Mouse (Mus musculus): ENCODE results near the gene Slx1b. TPM values are rescaled to one million over a fixed set of nuclear protein-coding genes. Genes with fewer than 3 reads are reported as not detected.
"Not testable (repeated sequence)": the region's sequence is repeated elsewhere in the genome, so short reads cannot be mapped to it uniquely, and the experiment has no call there.

Gene Slx1b
- polyA plus RNA-seq, 1 experiment from 2014 or later, result 8.8 TPM

GRCm38 (mm10) chr7:126645708-126646107 is 49.9 kb downstream of the Slx1b start:
- H3K27me3 ChIP-seq (ENCODE audit: control insufficient read depth, insufficient read depth, low read length), result no peaks in the 10 kb centered on the region
- H3K4me2 ChIP-seq (ENCODE audit: low read depth, severe bottlenecking), result no peak overlapping the region
- no peak overlapping the region for H3K27ac ChIP-seq (replicated peaks; ENCODE audit: low read depth, low read length)
- no peaks in the 10 kb centered on the region for H3K9me3 ChIP-seq (ENCODE audit: control insufficient read depth, low read length)
- no peak for DNase-seq (ENCODE audit: low spot score)
- 46% methylated on average over 5 of the region's 5 CpGs for WGBS
- ATAC-seq (ENCODE audit: insufficient number of reproducible peaks, low FRiP score, low TSS enrichment, low read depth), result no peak
- peaks cover 4% of the 10 kb centered on the region; the same call in 1 of the 2 replicates for H3K4me1 ChIP-seq (ENCODE audit: control insufficient read depth, insufficient read depth, low read length)
- H3K9ac ChIP-seq (ENCODE audit: low read length), result no peak overlapping the region
- H3K36me3 ChIP-seq (ENCODE audit: control insufficient read depth, insufficient read depth, low read length), result no peaks in the 10 kb centered on the region
- no peak overlapping the region for H3K4me3 ChIP-seq (ENCODE audit: low read depth, low read length)

- H3K27me3 ChIP-seq (ENCODE audit: control insufficient read depth, insufficient read depth, low read length), result no peaks in the 10 kb centered on the region
- DNase-seq (ENCODE audit: low spot score) (no peak), ATAC-seq (ENCODE audit: insufficient number of reproducible peaks, low FRiP score, low TSS enrichment, low read depth) (no peak)
- peaks cover 2% of the 10 kb centered on the region; the same call in 1 of the 2 replicates for H3K4me1 ChIP-seq (ENCODE audit: control insufficient read depth, insufficient read depth, low read length)
- no peak overlapping the region for H3K27ac ChIP-seq (replicated peaks; ENCODE audit: low read depth, low read length)
- H3K4me3 ChIP-seq (ENCODE audit: low read depth, low read length), result no peak overlapping the region
- H3K9me3 ChIP-seq (ENCODE audit: control insufficient read depth, low read length), result no peaks in the 10 kb centered on the region
- no peak overlapping the region for H3K9ac ChIP-seq (ENCODE audit: low read length)
- no peaks in the 10 kb centered on the region for H3K36me3 ChIP-seq (ENCODE audit: control insufficient read depth, insufficient read depth, low read length)
- H3K4me2 ChIP-seq (ENCODE audit: low read depth, severe bottlenecking), result no peak overlapping the region
These were observed 50.7 kb downstream of the Slx1b start for GRCm38 (mm10) chr7:126644914-126645313.

GRCm38 (mm10) chr7:126644345-126644744 is 51.2 kb downstream of the Slx1b start:
- no peak for DNase-seq (ENCODE audit: low spot score)
- 70% methylated on average over 3 of the region's 3 CpGs for WGBS
- no peak for ATAC-seq (ENCODE audit: insufficient number of reproducible peaks, low FRiP score, low TSS enrichment, low read depth)
- H3K27ac ChIP-seq (replicated peaks; ENCODE audit: low read depth, low read length), result no peak overlapping the region
- H3K4me1 ChIP-seq (ENCODE audit: control insufficient read depth, insufficient read depth, low read length), result no peaks in the 10 kb centered on the region
- no peaks in the 10 kb centered on the region for H3K27me3 ChIP-seq (ENCODE audit: control insufficient read depth, insufficient read depth, low read length)
- H3K9ac ChIP-seq (ENCODE audit: low read length), result no peak overlapping the region
- no peaks in the 10 kb centered on the region for H3K9me3 ChIP-seq (ENCODE audit: control insufficient read depth, low read length)
- H3K4me3 ChIP-seq (ENCODE audit: low read depth, low read length), result no peak overlapping the region
- H3K4me2 ChIP-seq (ENCODE audit: low read depth, severe bottlenecking), result no peak overlapping the region
- no peaks in the 10 kb centered on the region for H3K36me3 ChIP-seq (ENCODE audit: control insufficient read depth, insufficient read depth, low read length)

- not testable (repeated sequence) for H3K4me2 ChIP-seq (ENCODE audit: low read depth, severe bottlenecking); H3K27me3 ChIP-seq (ENCODE audit: control insufficient read depth, insufficient read depth, low read length); H3K36me3 ChIP-seq (ENCODE audit: control insufficient read depth, insufficient read depth, low read length); DNase-seq (ENCODE audit: low spot score); H3K4me3 ChIP-seq (ENCODE audit: low read depth, low read length); H3K27ac ChIP-seq (replicated peaks; ENCODE audit: low read depth, low read length); ATAC-seq (ENCODE audit: insufficient number of reproducible peaks, low FRiP score, low TSS enrichment, low read depth); H3K9ac ChIP-seq (ENCODE audit: low read length); H3K9me3 ChIP-seq (ENCODE audit: control insufficient read depth, low read length); H3K4me1 ChIP-seq (ENCODE audit: control insufficient read depth, insufficient read depth, low read length)
- 75% methylated on average over 2 of the region's 3 CpGs for WGBS
These were observed 52.4 kb downstream of the Slx1b start for GRCm38 (mm10) chr7:126643244-126643617.

GRCm38 (mm10) chr7:126642545-126643243 is 52.9 kb downstream of the Slx1b start:
- Histone ChIP-seq H3K27ac (replicated peaks; ENCODE audit: low read depth, low read length) (no peak overlapping the region), H3K9ac (ENCODE audit: low read length) (no peak overlapping the region), H3K36me3 (ENCODE audit: control insufficient read depth, insufficient read depth, low read length) (no peaks in the 10 kb centered on the region), H3K4me1 (ENCODE audit: control insufficient read depth, insufficient read depth, low read length) (no peaks in the 10 kb centered on the region), H3K9me3 (ENCODE audit: control insufficient read depth, low read length) (no peaks in the 10 kb centered on the region), H3K4me2 (ENCODE audit: low read depth, severe bottlenecking) (no peak overlapping the region), H3K4me3 (ENCODE audit: low read depth, low read length) (no peak overlapping the region), H3K27me3 (ENCODE audit: control insufficient read depth, insufficient read depth, low read length) (no peaks in the 10 kb centered on the region)
- ATAC-seq (ENCODE audit: insufficient number of reproducible peaks, low FRiP score, low TSS enrichment, low read depth) (no peak), DNase-seq (ENCODE audit: low spot score) (no peak)
- WGBS, result 68% methylated on average over 5 of the region's 5 CpGs

Other genes starting within 250 kb of the Slx1b start
- gene Atp2a1, start 232.7 kb downstream of the Slx1b start, polyA plus RNA-seq (2014; fragmentation: Nextera tagmentation; extraction: Ambion mirVana), result 16.0 and 18.8 TPM in 2 replicates
- gene Sh2b1, start 220.4 kb downstream of the Slx1b start, polyA plus RNA-seq (2014; fragmentation: Nextera tagmentation; extraction: Ambion mirVana), result 50.7 and 51.3 TPM in 2 replicates
- 165 and 170 TPM in 2 replicates for gene Tufm, start 208.4 kb downstream of the Slx1b start, polyA plus RNA-seq (2014; fragmentation: Nextera tagmentation; extraction: Ambion mirVana)
- 62.0 and 66.3 TPM in 2 replicates for gene Atxn2l, start 192.3 kb downstream of the Slx1b start, polyA plus RNA-seq (2014; fragmentation: Nextera tagmentation; extraction: Ambion mirVana)
- 195 and 204 TPM in 2 replicates for gene Eif3c, start 129.4 kb downstream of the Slx1b start, polyA plus RNA-seq (2014; fragmentation: Nextera tagmentation; extraction: Ambion mirVana)
- 0.34 and 0.61 TPM in 2 replicates for gene Apobr, start 110.8 kb downstream of the Slx1b start, polyA plus RNA-seq (2014; fragmentation: Nextera tagmentation; extraction: Ambion mirVana)
- gene Cln3, start 110.0 kb downstream of the Slx1b start, polyA plus RNA-seq (2014; fragmentation: Nextera tagmentation; extraction: Ambion mirVana), result 27.9 and 33.6 TPM in 2 replicates
- not detected in 2 replicates for gene Il27, start 100.8 kb downstream of the Slx1b start, polyA plus RNA-seq (2014; fragmentation: Nextera tagmentation; extraction: Ambion mirVana)
- 0.31 and 1.3 TPM in 2 replicates for gene Nupr1, start 64.9 kb downstream of the Slx1b start, polyA plus RNA-seq (2014; fragmentation: Nextera tagmentation; extraction: Ambion mirVana)
- 61.9 and 65.6 TPM in 2 replicates for gene Sgf29, start 46.5 kb downstream of the Slx1b start, polyA plus RNA-seq (2014; fragmentation: Nextera tagmentation; extraction: Ambion mirVana)
- 0.23 and 0.47 TPM in 2 replicates for gene Sult1a1, start 19.4 kb downstream of the Slx1b start, polyA plus RNA-seq (2014; fragmentation: Nextera tagmentation; extraction: Ambion mirVana)
- gene Bola2, start 383 bp downstream of the Slx1b start, polyA plus RNA-seq (2014; fragmentation: Nextera tagmentation; extraction: Ambion mirVana), result 152 and 160 TPM in 2 replicates
- gene Coro1a, start 12.0 kb upstream of the Slx1b start, polyA plus RNA-seq (2014; fragmentation: Nextera tagmentation; extraction: Ambion mirVana), result 35.9 and 37.7 TPM in 2 replicates
- gene Mapk3, start 63.8 kb upstream of the Slx1b start, polyA plus RNA-seq (2014; fragmentation: Nextera tagmentation; extraction: Ambion mirVana), result 35.4 and 37.4 TPM in 2 replicates
- 1.7 and 2.4 TPM in 2 replicates for gene Gdpd3, start 70.5 kb upstream of the Slx1b start, polyA plus RNA-seq (2014; fragmentation: Nextera tagmentation; extraction: Ambion mirVana)
- 97.8 and 112 TPM in 2 replicates for gene Ypel3, start 81.2 kb upstream of the Slx1b start, polyA plus RNA-seq (2014; fragmentation: Nextera tagmentation; extraction: Ambion mirVana)
- gene Tbx6, start 85.7 kb upstream of the Slx1b start, polyA plus RNA-seq (2014; fragmentation: Nextera tagmentation; extraction: Ambion mirVana), result 0.45 and 0.67 TPM in 2 replicates
- 400 and 426 TPM in 2 replicates for gene Ppp4c, start 96.7 kb upstream of the Slx1b start, polyA plus RNA-seq (2014; fragmentation: Nextera tagmentation; extraction: Ambion mirVana)
- not detected in 2 replicates for gene Fam57b, start 101.9 kb upstream of the Slx1b start, polyA plus RNA-seq (2014; fragmentation: Nextera tagmentation; extraction: Ambion mirVana)
- not detected in 2 replicates for gene 4930451I11Rik, start 135.9 kb upstream of the Slx1b start, polyA plus RNA-seq (2014; fragmentation: Nextera tagmentation; extraction: Ambion mirVana)
- 0.85 and 1.5 TPM in 2 replicates for gene Doc2a, start 151.6 kb upstream of the Slx1b start, polyA plus RNA-seq (2014; fragmentation: Nextera tagmentation; extraction: Ambion mirVana)
- gene Hirip3, start 166.2 kb upstream of the Slx1b start, polyA plus RNA-seq (2014; fragmentation: Nextera tagmentation; extraction: Ambion mirVana), result 25.9 and 29.4 TPM in 2 replicates
- 117 and 118 TPM in 2 replicates for gene Ino80e, start 166.6 kb upstream of the Slx1b start, polyA plus RNA-seq (2014; fragmentation: Nextera tagmentation; extraction: Ambion mirVana)
- gene Taok2, start 188.9 kb upstream of the Slx1b start, polyA plus RNA-seq (2014; fragmentation: Nextera tagmentation; extraction: Ambion mirVana), result 30.4 and 31.6 TPM in 2 replicates
- 14.1 and 16.5 TPM in 2 replicates for gene Tmem219, start 227.1 kb upstream of the Slx1b start, polyA plus RNA-seq (2014; fragmentation: Nextera tagmentation; extraction: Ambion mirVana)
- gene Kctd13, start 233.1 kb upstream of the Slx1b start, polyA plus RNA-seq (2014; fragmentation: Nextera tagmentation; extraction: Ambion mirVana), result 16.7 and 17.5 TPM in 2 replicates